Mouse (Mus musculus): ENCODE measurements around the gene Teddm3.
"Not testable (repeated sequence)": the region's sequence is repeated elsewhere in the genome, so short reads cannot be mapped to it uniquely, and the experiment has no call there.

Teddm3 gene

GRCm38 (mm10) chr16:21151564-21152361 is 2.0 kb downstream of the Teddm3 start:
- in situ Hi-C loops (cut with MboI, MseI), result loop anchor here (10.0 kb wide), 2 partner anchors 87 to 227 kb away; no protein-coding TSS in a partner anchor

GRCm38 (mm10) chr16:21149896-21150295 is 3.9 kb downstream of the Teddm3 start:
- in situ Hi-C loops (cut with MboI, MseI), result loop anchor here (10.0 kb wide), 2 partner anchors 85 to 225 kb away; no protein-coding TSS in a partner anchor

GRCm38 (mm10) chr16:21148451-21148850 is 5.3 kb downstream of the Teddm3 start:
- in situ Hi-C loops (cut with MboI, MseI), result not testable (repeated sequence)

- in situ Hi-C loops (cut with MboI, MseI), result loop anchor here (5.0 kb wide), 1 partner anchor 199 kb away; no protein-coding TSS in a partner anchor
Measured at GRCm38 (mm10) chr16:21136312-21137083, 17.3 kb downstream of the Teddm3 start.

- in situ Hi-C loops (cut with MboI, MseI), result not testable (repeated sequence)
Measured at GRCm38 (mm10) chr16:21127666-21128065, 26.1 kb downstream of the Teddm3 start.

GRCm38 (mm10) chr16:21122776-21123175 is 31.0 kb downstream of the Teddm3 start:
- in situ Hi-C loops (cut with MboI, MseI), result not testable (repeated sequence)

- in situ Hi-C loops (cut with MboI, MseI), result no loop called here
Measured at GRCm38 (mm10) chr16:21116078-21116477, 37.7 kb downstream of the Teddm3 start.

GRCm38 (mm10) chr16:21109473-21109872 is 44.3 kb downstream of the Teddm3 start:
- in situ Hi-C loops (cut with MboI, MseI), result no loop called here

Measured in T-helper 1 cell (primary cell).